Mouse (Mus musculus) frontal cortex, adult (tissue): ENCODE results near the gene Ell.
"Not testable (repeated sequence)": the region's sequence is repeated elsewhere in the genome, so short reads cannot be mapped to it uniquely, and the experiment has no call there.

Source experiments
- ATAC-seq: cut with Nextera tagmentation; 2 replicates; pipeline ENCODE4 v1.9.2; 2017; ENCODE audit warnings: mild to moderate bottlenecking, moderate library complexity, mixed read lengths; ENCODE audit not compliant: low TSS enrichment

Ell gene

DNA sequence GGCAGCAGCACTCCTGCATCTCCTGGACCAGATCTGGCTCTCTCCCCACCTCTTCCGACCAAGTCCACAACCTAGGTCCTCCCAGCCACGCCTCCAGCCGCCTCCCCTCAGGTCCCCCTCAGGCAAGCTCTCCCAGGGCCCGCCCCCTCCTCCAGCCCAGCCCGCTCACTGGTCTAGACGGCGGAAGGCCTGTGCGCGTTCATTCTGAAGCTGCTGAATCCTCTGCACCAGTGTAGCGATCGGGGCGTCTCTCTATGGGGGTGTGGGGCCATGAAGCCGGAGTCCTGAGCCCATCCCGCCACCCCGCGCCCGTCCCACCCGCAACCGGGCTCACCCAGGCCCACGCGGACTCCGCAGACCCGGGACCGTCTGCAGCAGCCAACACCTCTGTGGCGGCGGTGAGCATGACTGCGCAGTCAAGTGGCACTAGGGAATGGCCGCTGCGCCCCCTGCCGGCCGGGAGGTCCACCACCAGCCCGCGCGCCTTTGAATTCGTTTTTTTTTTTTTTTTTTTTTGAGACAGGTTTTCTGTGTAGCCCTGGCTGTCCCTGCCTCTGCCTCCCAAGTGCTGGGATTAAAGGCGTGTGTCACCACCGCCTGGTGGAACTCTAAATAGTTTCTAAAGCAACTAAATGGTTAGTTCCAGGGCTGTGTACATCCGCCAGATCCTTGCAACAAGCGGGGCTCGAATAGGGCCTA is 32.8 kb upstream of the Ell start, which contains the start of gene Rex1bd:
TSS of gene Rex1bd (minus strand) at position 425 of the 699 bp plus-strand sequence.
- ATAC-seq = peak; percentile 57

DNA sequence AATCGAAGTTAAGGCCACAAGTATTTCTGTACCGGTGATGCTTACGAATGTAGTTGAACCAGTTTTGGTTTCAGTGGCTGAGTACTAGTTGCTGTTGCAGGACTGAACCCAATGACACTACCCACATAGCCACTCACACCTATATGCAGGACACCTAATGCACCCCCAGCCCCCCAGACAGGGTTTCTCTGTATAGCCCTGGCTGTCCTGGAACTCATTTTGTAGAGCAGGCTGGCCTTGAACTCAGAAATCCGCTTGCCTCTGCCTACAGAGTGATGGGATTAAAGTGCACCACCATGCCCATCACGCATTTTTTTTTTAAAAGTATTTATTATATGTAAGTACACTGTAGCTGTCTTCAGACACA is 32.2 kb upstream of the Ell start:
- ATAC-seq = no peak

DNA sequence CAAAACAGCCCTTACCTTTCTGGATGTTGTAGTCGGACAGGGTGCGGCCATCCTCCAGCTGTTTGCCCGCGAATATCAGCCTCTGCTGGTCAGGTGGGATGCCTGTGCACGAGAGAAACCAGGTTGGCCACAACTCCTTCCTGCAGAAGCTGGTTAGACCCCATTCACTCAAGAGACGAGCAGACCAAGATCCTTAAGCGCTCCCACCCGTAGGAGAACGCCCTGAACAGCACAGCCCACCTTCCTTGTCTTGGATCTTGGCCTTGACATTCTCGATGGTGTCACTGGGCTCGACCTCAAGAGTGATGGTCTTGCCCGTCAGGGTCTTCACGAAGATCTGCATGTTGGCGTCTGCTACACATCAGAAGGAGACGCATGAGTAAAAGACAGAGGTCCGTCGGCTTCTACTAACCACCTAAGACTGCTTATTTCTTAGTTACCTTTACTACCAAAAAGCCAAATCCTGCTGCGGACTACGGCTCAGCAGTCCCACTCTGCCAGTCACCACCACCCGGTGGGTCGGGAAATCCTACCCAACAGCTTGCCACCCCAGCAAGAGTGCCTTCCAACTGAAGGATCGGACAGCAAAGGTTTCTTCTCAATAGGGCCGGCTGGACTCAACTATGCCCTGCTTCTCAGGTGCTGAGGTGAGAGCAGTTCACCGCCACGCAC is 29.8 kb upstream of the Ell start:
- ATAC-seq = no peak

DNA sequence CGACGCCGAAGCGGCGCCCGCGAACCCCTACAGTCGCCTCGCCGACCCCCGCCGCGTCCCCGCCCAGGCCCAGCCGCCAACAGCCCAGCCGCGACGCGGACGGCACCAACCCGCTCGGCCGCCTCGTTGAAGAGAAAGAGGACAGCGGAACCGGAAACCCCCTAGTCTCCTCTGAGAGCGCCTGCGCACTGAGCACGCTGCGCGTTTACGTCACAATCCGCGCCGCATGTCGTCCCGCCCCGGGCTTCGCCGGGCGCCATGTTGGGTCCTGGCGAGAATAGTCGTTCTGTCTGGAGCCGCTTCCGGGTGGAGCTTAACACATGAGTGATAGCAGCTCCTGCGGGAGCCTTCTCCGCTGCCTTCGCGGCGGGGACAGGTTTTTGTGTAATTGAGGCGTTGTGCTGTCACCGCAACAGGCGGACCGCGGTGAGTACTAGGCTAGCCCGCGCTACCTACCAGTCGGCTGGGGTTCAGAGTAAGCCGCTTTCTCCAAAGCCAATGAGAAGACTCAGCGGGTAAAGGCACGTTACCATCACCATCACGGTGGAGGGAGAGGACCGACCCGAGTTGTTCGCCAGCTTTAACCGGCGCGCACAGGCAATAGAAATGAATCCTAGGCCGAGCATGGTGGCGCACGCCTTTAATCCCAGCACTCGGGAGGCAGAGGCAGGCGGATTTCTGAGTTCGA is 28.9 kb upstream of the Ell start, which contains the start of gene Uba52:
TSS of gene Uba52 (minus strand) at position 574 of the 688 bp plus-strand sequence.
- ATAC-seq = peak; percentile 80

DNA sequence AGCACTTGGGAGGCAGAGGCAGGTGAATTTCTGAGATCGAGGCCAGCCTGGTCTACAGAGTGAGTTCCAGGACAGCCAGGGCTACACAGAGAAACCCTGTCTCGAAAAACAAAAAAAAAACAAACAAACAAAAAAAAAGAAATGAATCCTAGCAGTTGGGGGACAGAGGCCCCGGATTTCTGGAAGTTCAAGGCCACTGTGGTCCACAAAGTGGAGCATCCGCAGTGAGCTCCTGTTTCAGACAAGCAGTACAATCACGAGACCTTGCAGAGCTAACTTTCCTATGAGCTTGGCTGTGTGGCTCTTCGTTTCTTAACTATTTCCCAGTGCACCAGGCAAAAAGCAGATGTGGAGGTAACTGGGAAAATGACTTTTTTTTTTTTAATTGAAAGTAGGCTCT is 28.1 kb upstream of the Ell start:
- ATAC-seq = not testable (repeated sequence)

DNA sequence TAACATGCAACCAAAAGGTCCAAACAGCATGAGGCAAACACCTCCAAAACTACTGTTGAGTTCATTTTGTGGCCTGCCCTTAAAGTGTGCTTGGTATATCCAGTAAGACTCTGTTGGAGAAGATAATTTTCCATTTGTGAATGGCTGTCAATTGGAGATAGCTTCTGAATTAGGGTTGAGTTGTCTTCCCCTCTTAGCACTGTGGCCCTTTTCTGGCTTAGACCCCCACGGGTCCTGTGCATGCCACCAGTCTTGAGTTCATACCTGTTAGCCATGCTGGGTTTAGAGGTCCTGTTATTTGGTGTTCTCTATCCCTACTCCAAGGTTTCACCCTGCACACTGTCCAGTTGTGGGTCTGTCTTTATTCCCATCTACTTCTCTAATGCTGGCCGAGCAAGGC is 27.5 kb upstream of the Ell start:
- ATAC-seq = no peak

DNA sequence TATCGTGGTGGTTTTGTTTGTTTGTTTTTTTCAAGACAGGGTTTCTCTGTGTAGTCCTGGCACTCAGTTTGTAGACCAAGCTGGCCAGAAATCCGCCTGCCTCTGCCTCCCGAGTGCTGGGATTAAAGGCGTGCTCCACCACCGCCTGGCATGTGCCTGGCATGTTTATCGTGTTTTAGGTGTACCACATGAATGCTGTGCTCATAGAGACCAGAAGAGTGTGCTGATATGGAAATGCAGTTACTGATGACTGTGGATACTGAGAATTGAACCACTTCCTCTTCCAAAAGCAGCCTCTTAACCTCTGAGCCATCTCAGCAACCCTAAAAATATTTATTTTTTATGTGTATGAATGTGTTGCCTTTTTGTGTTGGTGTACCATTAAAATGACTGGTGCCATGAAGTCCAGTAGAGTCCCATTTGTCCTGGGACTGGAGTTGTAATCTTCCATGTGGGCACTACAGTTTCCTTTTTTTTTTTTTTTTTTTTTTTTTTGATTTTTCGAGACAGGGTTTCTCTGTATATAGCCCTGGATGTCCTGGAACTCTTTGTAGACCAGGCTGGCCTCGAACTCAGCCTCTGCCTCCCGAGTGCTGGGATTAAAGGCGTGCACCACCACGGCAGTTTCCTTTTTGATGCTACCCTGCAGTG is 26.9 kb upstream of the Ell start:
- ATAC-seq = no peak

DNA sequence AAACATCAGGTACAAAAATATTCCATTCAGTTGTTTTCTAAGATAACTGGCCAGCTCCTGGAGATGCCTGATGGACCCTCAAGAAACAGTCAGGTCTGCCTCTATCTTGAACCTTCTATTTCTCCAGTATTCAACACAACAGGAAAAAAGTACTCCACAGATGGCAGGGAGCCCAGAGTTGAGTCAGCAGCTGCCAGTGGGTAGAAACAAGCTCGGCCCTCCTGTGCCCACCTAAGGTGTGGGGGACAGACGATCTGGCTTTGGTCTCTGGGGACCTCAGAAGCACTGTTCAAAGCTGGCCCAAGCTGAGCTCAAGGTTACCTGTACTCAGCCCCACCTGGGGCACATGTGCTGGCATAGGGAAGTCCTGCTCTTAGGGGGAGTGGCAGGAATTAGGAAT is 25.8 kb upstream of the Ell start:
- peak; percentile 26; the same call in 1 of the 2 replicates for ATAC-seq

DNA sequence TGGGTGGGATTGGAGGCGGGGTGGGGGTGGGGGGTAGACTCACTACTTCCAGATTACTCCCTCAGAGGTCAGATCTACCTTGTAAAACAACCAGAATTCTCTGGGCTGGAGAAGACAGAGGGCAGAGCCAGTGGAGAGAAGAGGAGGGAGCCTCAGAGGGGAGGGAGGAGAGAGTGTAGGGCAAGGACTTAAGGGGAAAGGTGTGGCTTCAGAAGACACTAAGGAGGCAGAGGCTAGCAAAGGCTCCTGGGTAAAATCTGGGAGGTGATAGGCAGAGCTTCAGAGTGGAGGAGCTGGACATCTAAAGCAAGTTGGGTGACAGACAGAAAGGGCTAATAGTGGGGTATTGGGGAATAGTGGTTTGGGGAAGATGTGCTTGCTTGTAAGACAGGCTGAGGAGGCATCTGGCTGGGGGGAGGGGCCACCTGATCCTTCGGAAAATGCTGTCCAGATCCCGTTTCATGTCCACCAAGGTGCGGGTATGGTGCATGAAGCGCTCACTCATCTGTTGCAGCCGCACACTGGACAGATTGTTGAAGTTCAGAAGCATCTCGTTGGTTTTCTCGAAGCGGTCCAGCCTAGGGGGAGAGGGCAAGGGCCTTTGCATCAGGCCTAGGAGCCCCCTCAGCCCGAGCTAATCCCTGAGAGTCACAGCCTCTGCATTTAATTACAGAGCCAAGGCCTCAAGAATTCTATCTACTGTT is 21.2 kb upstream of the Ell start:
- no peak for ATAC-seq

DNA sequence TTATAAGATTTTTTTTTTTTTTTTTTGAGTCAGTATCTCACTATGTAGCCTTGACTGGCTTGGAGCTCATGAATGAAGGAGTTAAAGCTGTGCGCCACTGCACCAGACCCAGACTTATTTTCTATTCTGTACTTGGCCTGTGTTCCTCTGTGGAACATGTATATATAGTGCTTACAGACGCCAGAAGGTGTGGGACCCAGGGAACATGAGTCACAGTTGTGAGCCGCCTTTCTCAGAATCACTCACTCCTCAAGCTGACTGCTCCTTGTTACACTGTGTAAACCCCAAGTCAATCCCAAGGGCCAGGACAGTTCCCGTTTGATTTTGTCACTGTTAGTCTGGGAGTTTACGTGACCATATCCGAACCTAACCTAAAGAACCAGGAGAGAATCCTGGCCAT is 20.2 kb upstream of the Ell start:
- peak; percentile 41; the same call in 1 of the 2 replicates for ATAC-seq

DNA sequence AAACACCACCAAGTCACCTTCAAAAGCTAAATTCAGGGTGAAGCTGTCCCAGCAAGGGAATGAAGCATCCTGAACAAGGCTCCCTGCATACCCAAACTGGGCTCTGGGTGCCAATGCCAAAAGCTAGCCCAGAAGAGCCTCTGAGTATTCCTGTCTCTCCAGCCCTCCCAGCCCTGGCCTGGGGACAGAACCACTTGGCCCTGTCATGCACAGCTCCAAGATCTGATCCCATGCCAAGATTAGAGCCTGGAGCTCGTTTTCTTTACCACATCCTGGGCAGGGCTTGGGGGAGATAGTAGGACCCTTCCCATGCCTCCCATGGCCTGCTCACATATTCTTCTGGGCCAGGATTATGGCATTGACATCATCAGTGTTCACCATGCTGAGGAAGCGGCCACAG is 19.7 kb upstream of the Ell start:
- no peak for ATAC-seq

DNA sequence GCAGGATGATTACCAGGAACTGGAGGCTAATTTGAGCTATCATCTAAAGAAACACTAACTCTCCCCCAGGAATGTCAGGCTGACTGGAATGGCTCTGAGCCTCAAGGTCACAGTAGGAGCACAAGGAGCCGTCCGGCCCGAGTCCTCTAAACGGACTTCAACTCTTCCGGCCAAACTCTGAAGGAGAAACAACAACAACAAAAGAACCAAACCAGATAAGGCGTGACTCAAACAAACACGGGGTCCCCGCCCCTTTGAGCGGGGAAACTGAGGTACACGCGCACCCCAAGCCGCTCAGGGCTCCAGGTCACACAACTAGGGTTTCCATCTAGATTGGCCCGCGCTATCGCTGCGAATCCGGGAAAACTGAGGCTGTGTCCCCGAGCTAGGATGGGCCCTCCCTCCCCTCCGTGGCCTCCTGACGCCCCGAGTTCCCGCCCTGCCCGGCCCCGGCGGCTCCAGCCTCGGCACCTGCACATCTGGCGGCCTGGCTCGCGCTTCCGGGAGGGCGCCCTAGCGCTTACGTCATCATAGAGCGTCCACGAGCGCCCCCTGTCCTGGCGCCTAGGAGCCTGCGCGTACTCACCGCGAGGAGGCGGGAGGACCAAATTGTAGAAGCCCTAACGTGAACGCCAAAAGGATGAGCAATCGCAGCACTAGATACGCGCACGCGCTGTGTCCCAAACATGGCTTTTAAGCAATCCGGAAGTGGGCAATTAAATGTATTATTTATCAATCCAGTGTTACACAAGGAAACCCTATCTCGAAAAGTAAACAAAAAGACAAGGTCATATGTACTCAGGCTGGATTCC is 16.5 kb upstream of the Ell start:
- peak; percentile 86 for ATAC-seq

DNA sequence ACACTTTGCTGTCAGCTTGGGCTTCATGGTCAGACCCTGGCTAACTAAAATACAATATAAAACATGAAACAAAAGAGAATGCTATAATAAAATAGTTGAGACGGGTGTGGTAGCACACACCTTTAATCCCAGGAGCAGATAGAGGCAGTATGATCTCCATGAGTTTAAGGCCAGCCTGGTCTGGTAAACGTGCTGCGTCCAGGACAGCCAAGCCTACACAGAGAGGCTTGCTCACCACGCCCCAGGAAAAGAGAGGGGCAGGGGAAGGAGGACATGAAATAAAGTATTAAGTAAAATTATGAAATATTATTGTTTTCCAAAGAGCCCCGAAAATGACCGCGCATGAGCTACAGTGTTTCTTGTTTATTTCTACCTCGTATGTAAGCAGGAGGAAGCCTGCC is 12.1 kb upstream of the Ell start:
- ATAC-seq = no peak

DNA sequence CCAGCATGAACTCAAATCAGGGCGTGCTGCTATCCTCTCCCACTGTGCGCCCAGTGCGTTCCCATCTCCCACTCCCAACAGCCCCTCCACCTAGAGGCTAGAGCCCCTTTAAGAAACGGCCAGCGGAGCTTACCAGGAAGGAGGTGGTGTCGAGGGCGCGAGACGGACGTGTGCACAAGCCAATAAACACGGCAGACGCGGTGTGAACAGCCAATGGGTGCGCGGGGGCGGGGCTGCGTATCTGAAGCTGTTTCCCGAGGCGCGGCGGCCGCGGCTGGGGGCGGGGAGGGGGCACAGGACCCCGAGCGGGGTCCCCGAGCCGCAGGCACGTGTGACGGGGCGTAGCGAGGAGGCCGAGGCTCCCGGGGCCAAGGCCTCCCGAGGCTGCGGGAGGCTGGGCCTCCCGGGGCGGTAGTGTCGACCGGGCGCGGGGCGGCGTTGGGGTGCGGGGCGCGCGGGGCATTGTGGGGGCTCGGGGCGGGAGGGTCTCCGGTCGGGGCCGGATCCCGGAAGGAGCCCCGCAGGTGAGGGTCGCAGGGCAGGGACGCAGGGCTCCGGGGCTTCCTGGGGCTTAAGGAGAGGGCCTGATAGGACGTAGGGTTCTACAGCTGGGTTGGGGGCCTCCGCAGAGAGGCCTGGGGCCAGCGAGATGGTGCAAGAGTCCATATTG is 11.6 kb upstream of the Ell start, which contains the start of the genes Fkbp8 and Kxd1:
TSS of gene Fkbp8 (plus strand) at position 213 of the 670 bp plus-strand sequence.
TSS of gene Kxd1 (minus strand) at position 445 of the 670 bp plus-strand sequence.
- ATAC-seq = peak; percentile 86

DNA sequence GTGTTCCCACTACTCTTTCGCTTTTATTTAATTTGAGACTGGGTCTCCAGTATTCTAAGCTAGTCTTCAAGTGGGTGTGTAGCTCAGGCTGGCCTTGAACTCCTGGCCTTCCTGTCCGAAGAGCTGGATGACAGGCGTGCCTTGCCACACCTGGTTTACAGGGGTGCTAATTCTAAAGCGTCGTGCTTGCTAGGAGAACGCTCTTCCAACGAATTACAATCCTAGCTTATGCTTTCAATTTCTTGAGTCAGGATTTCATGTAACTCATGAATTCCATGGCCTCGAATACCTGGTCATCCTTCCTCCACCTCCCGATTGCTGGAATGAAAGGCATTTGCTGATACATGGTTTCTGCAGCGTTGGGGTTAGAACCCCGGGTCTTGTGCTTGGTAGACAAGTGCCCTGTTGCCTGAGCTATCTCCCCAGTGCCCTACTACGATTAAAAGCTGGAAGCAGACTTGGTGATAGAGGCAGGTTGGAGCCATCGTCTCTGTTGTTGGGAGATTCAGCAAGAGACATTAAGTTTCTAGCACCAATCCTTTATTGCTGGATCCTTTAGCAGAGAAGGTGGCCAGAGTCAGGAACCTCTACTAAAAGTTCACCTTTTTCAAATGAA is 11.0 kb upstream of the Ell start:
- ATAC-seq = no peak

DNA sequence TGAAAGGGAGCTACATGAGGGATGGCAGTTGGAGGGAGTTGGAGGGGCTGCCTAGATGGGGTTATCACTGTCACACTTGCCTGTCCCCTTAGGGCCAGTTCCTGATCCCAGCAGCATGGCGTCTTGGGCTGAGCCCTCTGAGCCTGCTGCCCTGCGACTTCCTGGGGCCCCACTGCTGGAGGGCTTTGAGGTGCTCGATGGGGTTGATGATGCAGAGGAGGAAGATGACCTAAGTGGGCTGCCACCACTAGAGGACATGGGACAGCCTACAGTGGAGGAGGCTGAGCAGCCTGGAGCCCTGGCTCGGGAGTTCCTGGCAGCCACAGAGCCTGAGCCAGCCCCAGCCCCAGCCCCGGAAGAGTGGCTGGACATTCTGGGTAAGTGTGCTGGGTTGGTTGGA is 10.0 kb upstream of the Ell start:
- ATAC-seq = no peak

DNA sequence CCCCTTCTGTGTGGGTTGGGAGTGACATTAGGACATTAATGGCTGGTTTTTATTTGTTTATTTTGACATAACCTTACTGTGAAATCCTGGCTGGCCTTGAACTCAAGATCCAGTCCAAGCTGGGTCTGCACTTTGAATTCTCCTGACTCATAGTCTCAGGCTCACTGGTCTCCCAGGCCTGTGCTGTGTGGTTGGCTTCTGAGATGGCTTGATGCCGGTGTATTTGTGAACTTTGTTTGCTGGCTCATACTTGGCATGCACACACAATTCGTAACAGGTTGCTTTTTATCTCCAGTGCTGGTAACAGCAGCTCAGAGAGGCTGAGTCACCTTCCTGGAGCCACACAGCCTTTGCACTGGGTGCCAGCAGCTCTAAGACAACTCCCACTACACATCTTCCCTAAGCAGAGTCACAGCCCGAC is 9.5 kb upstream of the Ell start:
- peak; percentile 44 for ATAC-seq

DNA sequence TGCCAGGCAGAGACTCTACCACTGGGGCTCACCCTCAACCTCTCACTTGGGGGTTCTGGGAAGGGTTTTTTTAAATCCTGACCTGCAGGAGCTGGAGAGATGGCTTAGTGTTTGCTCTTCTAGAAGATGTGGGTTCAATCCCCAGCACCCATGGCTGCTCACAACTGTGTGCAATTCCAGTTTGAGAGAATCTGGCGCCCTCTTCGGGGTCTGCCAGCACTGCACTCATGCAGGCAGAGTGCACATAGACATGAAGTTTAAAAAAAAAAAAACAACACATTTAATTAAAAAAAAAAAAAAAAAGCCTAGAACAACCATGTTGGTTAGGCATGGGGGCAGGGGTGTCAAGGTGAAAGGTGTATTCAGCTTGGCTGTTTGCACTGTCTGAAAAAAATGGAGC is 8.9 kb upstream of the Ell start:
- no peak for ATAC-seq

DNA sequence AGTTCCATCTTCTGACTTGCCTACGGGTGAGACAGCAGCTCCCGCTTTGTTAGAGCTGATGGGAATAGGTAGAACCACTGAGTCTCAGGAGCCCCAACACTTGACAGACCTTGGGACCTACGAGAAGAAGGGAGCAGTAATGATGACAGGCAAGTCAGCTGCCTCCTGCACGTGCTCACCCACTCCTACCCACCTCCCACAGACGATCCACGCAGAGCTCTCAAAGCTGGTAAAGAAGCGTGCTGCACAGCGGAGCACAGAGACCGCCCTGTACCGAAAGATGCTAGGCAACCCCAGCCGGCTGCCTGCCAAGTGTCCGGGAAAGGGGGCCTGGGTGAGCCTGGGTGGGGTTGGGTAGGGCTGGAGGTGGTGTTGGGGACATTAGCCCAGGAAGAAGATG is 5.0 kb upstream of the Ell start:
- ATAC-seq = no peak

DNA sequence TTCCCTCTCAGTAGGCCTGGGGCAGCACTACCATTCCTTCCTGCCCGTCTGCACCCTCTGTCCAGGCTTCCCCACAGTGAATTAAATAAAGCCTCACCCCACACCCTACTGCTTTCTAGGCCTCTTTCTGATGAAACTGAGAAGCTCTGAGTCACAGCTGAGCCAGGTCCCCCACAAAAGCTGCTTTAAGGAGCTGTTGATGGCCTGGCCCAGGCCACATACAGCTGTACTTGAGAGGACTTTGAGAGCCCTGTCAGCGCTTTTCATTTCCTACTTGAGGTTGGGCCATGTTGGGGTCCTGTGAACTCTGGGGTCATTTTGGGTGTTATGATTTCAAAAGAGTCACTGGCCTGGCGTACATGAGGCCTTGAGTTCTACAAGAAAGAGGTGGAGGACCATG is 4.0 kb upstream of the Ell start:
- ATAC-seq = no peak
